Mouse (Mus musculus) lung, postnatal 0 days (tissue): Measurements from ENCODE around the gene Skil. TPM values are rescaled to one million over a fixed set of nuclear protein-coding genes. Genes with fewer than 3 reads are reported as not detected.
"Not testable (repeated sequence)": the region's sequence is repeated elsewhere in the genome, so short reads cannot be mapped to it uniquely, and the experiment has no call there.

ENCODE experiments used
- ATAC-seq: fragments of 200-750 bp; cut with Nextera tagmentation; 2 replicates; pipeline ENCODE4 v1.8.0; 2017; ENCODE audit warnings: moderate library complexity
- DNase-seq: peaks from one replicate; pipeline ENCODE4 v3.0.0-alpha.2; 2016; ENCODE audit warnings: low spot score
- H3K27ac ChIP-seq: fragments of 300-500 bp; sonication (generic); 2 replicates; pipeline ENCODE4 v1.5.1; 2014; ENCODE audit warnings: antibody characterized with exemption, mild to moderate bottlenecking, low read length, mixed read lengths
- H3K27me3 ChIP-seq: fragments of 300-500 bp; sonication (generic); replicated peaks from 2 replicates; pipeline ENCODE4 v1.6.1; 2014; ENCODE audit warnings: low read length, mixed read lengths; ENCODE audit not compliant: insufficient read depth
- H3K36me3 ChIP-seq: fragments of 300-500 bp; sonication (generic); 2 replicates; pipeline ENCODE4 v1.6.1; 2014; ENCODE audit warnings: low read length, mixed read lengths; ENCODE audit not compliant: insufficient read depth
- H3K4me1 ChIP-seq: fragments of 300-500 bp; sonication (generic); 2 replicates; pipeline ENCODE4 v1.6.1; 2014; ENCODE audit warnings: antibody characterized with exemption, low read depth, low read length, mixed read lengths; ENCODE audit not compliant: insufficient read depth
- H3K4me2 ChIP-seq: fragments of 300-500 bp; sonication (generic); replicated peaks from 2 replicates; pipeline ENCODE4 v1.6.1; 2014; ENCODE audit warnings: low read depth, mild to moderate bottlenecking, low read length, moderate library complexity, mixed read lengths
- H3K4me3 ChIP-seq: fragments of 300-500 bp; sonication (generic); 2 replicates; pipeline ENCODE4 v1.5.1; 2014; ENCODE audit warnings: low read depth, low read length
- H3K9ac ChIP-seq: fragments of 300-500 bp; sonication (generic); replicated peaks from 2 replicates; pipeline ENCODE4 v1.6.1; 2014; ENCODE audit warnings: low read depth, mild to moderate bottlenecking
- H3K9me3 ChIP-seq: fragments of 300-500 bp; sonication (generic); 2 replicates; pipeline ENCODE4 v1.6.1; 2016; ENCODE audit warnings: low read length, mixed read lengths
- CTCF ChIP-seq: IDR thresholded peaks from 2 replicates; pipeline ENCODE4 v1.5.1; 2016; ENCODE audit warnings: antibody characterized with exemption, mild to moderate bottlenecking
- EP300 ChIP-seq: IDR thresholded peaks from 2 replicates; pipeline ENCODE4 v1.6.1; 2016; ENCODE audit warnings: antibody characterized with exemption, mild to moderate bottlenecking, control low read depth
- WGBS: fragments of 180-500 bp; shearing (Covaris S2); extraction: QIAGEN DNeasy Blood & Tissue Kit; methylation state at CpG from one replicate; pipeline ENCODE4 v1.1.7; 2014; 5-methylcytosine and 5-hydroxymethylcytosine counted together
- polyA plus RNA-seq: library from polyadenylated mRNA; unstranded; fragments of >200 nt; fragmentation: Nextera tagmentation; extraction: Ambion mirVana; gene quantifications from 2 replicates; pipeline ENCODE4 v1.2.1, GENCODE M21; 2015

Gene Skil
- polyA plus RNA-seq, 1 experiment from 2014 or later: 24.8 TPM

DNA sequence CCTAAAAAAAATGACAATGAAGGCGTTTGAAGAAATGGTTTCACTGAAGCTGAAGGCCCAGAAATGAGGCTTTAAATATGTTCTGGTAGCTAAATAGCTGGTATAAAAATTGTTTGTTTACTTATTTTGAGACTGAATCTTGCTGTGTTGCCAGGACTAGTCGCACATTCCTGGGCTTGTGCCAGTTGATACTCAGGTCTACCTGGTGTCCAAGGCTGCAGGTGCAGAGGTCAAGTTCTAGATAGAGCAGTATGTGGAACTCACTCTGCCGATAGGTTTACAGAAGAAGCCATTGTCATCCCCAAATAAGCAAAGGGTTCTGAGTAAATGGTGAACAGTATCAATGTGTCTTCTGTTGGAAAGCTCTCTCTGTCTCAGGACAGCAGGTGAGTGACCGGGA lies 46.8 kb downstream of the Skil start:
- DNase-seq: no peak
- Histone ChIP-seq H3K4me3 (no peak overlapping the region), H3K9me3 (no peaks in the 10 kb centered on the region), H3K36me3 (no peaks in the 10 kb centered on the region), H3K27ac (no peak overlapping the region), H3K4me2 (no peak overlapping the region), H3K9ac (no peak overlapping the region), H3K27me3 (no peaks in the 10 kb centered on the region), H3K4me1 (no peaks in the 10 kb centered on the region)
- ATAC-seq: no peak
- 81% methylated on average over 4 of the region's 4 CpGs for WGBS
- no peak for TF ChIP-seq CTCF
- no peak for TF ChIP-seq EP300

DNA sequence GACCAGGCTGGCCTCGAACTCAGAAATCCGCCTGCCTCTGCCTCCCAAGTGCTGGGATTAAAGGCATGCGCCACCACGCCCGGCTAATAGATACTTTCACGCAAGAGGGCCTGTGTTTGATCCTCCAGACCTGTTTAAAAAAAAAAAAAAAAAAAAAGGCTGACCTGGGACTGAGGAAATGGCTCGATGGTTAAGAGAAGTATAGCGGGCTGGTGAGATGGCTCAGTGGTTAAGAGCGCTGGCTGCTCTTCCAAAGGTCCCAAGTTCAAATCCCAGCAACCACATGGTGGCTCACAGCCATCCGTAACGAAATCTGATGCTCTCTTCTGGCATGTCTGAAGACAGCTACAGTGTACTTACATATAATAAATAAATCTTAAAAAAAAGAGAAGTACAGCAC lies 50.4 kb downstream of the Skil start:
- H3K27ac ChIP-seq, H3K4me2 ChIP-seq, ATAC-seq, H3K36me3 ChIP-seq, H3K27me3 ChIP-seq, H3K4me1 ChIP-seq, DNase-seq, H3K4me3 ChIP-seq, H3K9me3 ChIP-seq, H3K9ac ChIP-seq: not testable (repeated sequence)
- WGBS: 74% methylated on average over 10 of the region's 11 CpGs

DNA sequence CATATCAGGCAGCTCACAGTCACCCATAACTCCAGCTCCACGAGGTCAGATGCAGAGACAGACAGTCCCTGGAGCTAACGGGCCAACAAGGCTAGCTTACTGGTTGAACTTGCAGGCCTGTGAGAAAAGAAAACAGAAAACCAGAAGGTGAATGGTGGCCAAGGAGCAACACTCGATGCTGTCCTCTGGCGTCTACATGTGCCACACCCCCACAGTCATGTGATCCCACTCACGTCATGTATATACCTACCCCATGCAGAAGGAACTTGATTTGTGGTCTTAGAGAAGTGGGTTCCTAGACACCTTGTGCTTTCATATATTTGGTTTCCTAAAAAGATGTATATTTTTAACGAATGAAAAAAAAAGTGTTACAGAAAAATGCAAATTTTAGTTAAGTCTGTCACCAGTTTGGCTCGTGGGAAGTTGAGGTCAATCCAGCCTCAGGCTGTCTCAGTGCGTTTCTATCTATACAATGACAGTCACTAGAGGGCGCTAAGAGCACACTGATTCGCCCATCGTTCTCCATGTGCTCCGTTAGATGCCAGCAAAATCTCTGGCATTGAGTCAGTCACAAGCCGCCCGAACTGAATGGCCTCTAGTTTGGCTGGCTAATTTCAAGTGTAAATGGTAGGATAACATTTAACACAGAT lies 50.9 kb downstream of the Skil start:
- ATAC-seq: peak; percentile 80
- no peaks in the 10 kb centered on the region for H3K9me3 ChIP-seq
- H3K27me3 ChIP-seq: 0 out of 2 replicates have a peak, but pooled peaks cover 4% of the 10 kb centered on the region
- WGBS: 11% methylated on average over 14 of the region's 14 CpGs
- no peaks in the 10 kb centered on the region for H3K36me3 ChIP-seq
- TF ChIP-seq EP300: no peak
- TF ChIP-seq CTCF: peak; percentile 92
- no peak overlapping the region for H3K4me3 ChIP-seq
- DNase-seq: peak; percentile 93
- H3K4me2 ChIP-seq: no peak overlapping the region
- H3K9ac ChIP-seq: no peak overlapping the region
- no peaks in the 10 kb centered on the region for H3K4me1 ChIP-seq
- no peak overlapping the region for H3K27ac ChIP-seq

DNA sequence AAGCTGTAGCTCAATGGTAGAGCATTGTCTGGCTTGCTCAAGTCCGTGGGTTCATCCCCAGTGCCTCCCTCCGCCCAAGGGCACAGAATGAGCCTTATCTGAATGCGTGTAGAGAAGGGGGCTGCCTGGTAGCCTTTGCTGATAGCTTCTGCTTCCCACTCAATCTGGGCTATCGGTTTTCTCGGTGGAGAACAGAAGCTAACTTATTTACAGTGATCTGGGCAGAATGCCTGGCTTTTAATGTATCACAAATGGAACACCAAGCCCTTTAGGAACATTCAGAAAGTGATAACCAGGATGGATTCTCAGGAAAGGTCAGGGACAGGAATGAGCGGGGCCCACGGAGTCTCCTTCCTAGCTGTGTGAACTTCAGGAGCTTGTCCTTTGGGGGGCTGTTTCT lies 53.7 kb downstream of the Skil start:
- ATAC-seq (no peak), DNase-seq (no peak)
- WGBS: 72% methylated on average over 7 of the region's 7 CpGs
- H3K9ac ChIP-seq: no peak overlapping the region
- TF ChIP-seq CTCF: no peak
- no peak for TF ChIP-seq EP300
- H3K9me3 ChIP-seq: no peaks in the 10 kb centered on the region
- H3K36me3 ChIP-seq: no peaks in the 10 kb centered on the region
- 0 out of 2 replicates have a peak, but pooled peaks cover 4% of the 10 kb centered on the region for H3K27me3 ChIP-seq
- H3K4me1 ChIP-seq: no peaks in the 10 kb centered on the region
- no peak overlapping the region for H3K4me2 ChIP-seq
- H3K27ac ChIP-seq: no peak overlapping the region
- no peak overlapping the region for H3K4me3 ChIP-seq

DNA sequence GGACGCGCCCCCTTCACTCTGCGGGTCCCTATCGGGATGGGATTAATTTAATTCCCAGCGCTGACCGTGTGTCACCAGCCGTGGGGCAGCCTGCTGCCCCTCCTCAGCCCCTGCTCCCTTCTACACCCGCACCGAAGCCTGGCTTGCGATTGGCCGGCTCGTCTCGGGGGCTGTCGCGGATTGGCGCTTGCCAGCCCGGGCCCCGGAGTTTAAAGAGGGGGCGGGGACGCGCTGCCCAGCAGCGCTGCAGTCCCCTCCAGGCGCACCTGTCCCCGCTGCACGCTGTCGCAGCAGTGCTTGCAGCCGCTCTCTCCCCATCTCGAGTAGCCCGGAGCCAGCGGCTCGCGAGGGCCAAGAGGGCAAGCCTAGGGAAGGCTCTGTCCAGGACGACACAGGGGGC lies 54.8 kb downstream of the Skil start, which contains the start of gene Cldn11:
Gene Cldn11 (plus strand): TSS at position 215 of the 400 bp plus-strand sequence.
- no peak for TF ChIP-seq CTCF
- TF ChIP-seq EP300: no peak
- no peaks in the 10 kb centered on the region for H3K36me3 ChIP-seq
- H3K4me1 ChIP-seq: no peaks in the 10 kb centered on the region
- H3K27ac ChIP-seq: no peak within 1 kb of the TSS
- H3K4me3 ChIP-seq: peak within 1 kb of the TSS; percentile 22
- H3K4me2 ChIP-seq: peak within 1 kb of the TSS; percentile 56
- ATAC-seq (peak; percentile 80), DNase-seq (peak; percentile 58)
- no peak within 1 kb of the TSS for H3K9ac ChIP-seq
- 0 out of 2 replicates have a peak, but pooled peaks cover 4% of the 10 kb centered on the region for H3K27me3 ChIP-seq
- H3K9me3 ChIP-seq: no peaks in the 10 kb centered on the region
- WGBS: 1% methylated on average over 32 of the region's 33 CpGs

DNA sequence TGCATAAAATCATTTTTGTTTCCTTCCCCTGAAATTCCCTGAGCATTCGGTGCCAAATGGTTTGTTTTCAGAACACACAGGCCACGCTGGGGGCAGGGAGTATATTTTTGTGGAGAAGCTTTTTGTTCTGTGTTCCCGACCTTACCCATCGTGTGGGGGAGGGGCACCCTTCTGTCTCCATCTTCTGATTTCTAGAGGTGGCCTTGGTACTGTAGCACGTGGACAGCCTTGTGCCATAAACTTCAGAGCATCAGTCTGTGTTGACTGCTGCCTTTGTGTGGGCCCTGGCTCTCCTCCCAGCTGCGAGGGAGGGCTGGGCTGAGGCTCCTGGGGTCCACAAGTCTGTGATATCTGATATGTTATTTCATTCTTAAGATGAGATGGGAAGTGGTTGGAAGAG lies 57.2 kb downstream of the Skil start:
- no peak overlapping the region for H3K4me2 ChIP-seq
- DNase-seq: no peak
- 38% methylated on average over 6 of the region's 6 CpGs for WGBS

More for the DNA sequence above, 57.2 kb downstream of the Skil start:
- H3K27me3 ChIP-seq: 0 out of 2 replicates have a peak, but pooled peaks cover 4% of the 10 kb centered on the region
- no peak overlapping the region for H3K4me3 ChIP-seq
- no peaks in the 10 kb centered on the region for H3K4me1 ChIP-seq
- TF ChIP-seq EP300: no peak
- no peak for TF ChIP-seq CTCF
- H3K9ac ChIP-seq: no peak overlapping the region
- no peak for ATAC-seq
- H3K9me3 ChIP-seq: no peaks in the 10 kb centered on the region
- H3K27ac ChIP-seq: no peak overlapping the region
- H3K36me3 ChIP-seq: no peaks in the 10 kb centered on the region
